Mouse (Mus musculus) lung, postnatal 0 days (tissue): ENCODE measurements around the gene Baz2b.

Experiments used
- CTCF ChIP-seq: IDR thresholded peaks from 2 replicates; pipeline ENCODE4 v1.5.1; 2016; ENCODE audit warnings: antibody characterized with exemption, mild to moderate bottlenecking
- EP300 ChIP-seq: IDR thresholded peaks from 2 replicates; pipeline ENCODE4 v1.6.1; 2016; ENCODE audit warnings: antibody characterized with exemption, mild to moderate bottlenecking, control low read depth

DNA sequence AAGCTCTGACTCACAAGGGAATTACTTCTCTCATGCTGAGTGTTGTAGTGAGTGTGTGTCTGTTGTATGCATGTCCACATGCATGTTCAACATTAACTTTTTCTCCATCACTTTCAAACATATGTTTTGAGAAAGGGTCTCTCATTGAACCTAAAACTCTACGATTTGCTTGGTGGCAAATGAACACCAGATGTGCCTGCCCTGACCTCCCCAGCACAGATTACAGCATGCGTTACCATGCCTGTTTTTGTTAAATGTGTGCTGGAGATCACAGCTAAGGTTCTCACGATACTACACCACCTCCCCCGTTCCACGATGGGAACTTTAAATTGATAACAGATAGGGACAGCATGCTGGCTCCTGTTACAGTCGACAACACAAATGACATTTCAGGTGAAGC, 222.1 kb downstream of the Baz2b start:
- TF ChIP-seq CTCF (no peak), EP300 (no peak)
